Mouse (Mus musculus) adipose tissue, adult 10 weeks (tissue): ENCODE measurements around the gene Psap. TPM values are rescaled to one million over a fixed set of nuclear protein-coding genes. Genes with fewer than 3 reads are reported as not detected.

Experiments used
- polyA plus RNA-seq: library from polyadenylated mRNA; stranded (reverse); fragments of 350-450 nt; fragmentation: Illumina TruSeq; extraction: RNeasy Lipid Tissue Mini Kit (QIAGEN cat#74804); gene quantifications from one replicate; pipeline ENCODE4 v1.2.3, GENCODE M21; 2014; ENCODE audit warnings: low read depth, low replicate concordance

The Psap gene
- polyA plus RNA-seq = 975 TPM

GRCm38 (mm10) chr10:60277207-60278005, at the start of gene Psap:
Gene Psap, plus strand, starts transcription at chr10:60277627.

DNA sequence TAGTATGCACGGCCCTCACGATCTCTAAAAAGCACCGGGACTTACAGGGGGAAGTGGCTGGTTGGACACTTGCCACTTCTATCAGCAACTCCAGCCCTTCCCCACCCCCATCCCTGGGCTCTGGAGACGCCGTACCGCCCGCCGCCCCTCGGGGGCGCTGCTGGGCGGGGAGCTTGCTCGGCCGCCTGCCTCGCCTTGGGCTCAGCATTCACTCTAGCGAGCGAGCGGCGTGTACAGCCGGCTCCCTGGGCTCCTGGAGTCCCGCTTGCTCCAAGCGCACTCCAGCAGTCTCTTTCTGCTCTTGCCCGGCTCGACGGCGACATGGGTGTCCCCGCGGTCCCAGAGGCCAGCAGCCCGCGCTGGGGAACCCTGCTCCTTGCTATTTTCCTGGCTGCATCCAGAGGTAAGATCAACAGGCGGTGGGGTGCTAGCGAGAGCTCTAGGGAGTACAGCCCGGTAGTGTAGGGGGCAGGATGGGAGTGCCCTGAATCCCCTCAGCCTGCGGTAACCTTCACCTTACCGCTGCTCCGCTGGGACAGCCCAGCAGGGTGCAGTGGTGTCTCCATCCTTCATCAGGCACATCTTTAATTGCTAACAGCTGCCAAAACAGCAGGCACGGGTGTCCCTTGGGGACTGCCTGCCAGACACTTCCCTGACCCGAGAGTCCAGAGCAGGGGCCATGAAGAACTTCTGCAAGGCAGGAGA, 69.4 kb downstream of the Psap start, which contains the start of gene Vsir:
Gene Vsir, plus strand, starts transcription at position 151 of the 705 bp plus-strand sequence.

Other genes starting within 250 kb of the Psap start
- gene Spock2, start 171.4 kb upstream of the Psap start, polyA plus RNA-seq = 37.0 TPM
- 0.88 TPM for gene Chst3, start 58.4 kb upstream of the Psap start, polyA plus RNA-seq
- 59.6 TPM for gene Vsir, start 69.2 kb downstream of the Psap start, polyA plus RNA-seq
- not detected for gene Gm17455, start 122.1 kb downstream of the Psap start, polyA plus RNA-seq